Mouse (Mus musculus) liver, embryonic 15.5 days (tissue): ENCODE measurements around the gene Cdk17. TPM values are rescaled to one million over a fixed set of nuclear protein-coding genes. Genes with fewer than 3 reads are reported as not detected.

Source experiments
- ATAC-seq: fragments of 200-750 bp; cut with Nextera tagmentation; 2 replicates; pipeline ENCODE4 v1.8.0; 2017; ENCODE audit warnings: moderate number of reproducible peaks, mild to moderate bottlenecking, moderate library complexity; ENCODE audit not compliant: insufficient read depth
- H3K27ac ChIP-seq: fragments of 300-500 bp; sonication (generic); replicated peaks from 2 replicates; pipeline ENCODE4 v1.5.1; 2015; ENCODE audit warnings: mild to moderate bottlenecking, inconsistent platforms
- H3K27me3 ChIP-seq: fragments of 300-500 bp; sonication (generic); 2 replicates; pipeline ENCODE4 v1.6.1; 2015; ENCODE audit warnings: mild to moderate bottlenecking, inconsistent platforms
- H3K36me3 ChIP-seq: fragments of 300-500 bp; sonication (generic); replicated peaks from 2 replicates; pipeline ENCODE4 v1.6.1; 2015; ENCODE audit warnings: moderate library complexity, mild to moderate bottlenecking, inconsistent platforms
- H3K4me1 ChIP-seq: fragments of 300-500 bp; sonication (generic); replicated peaks from 2 replicates; pipeline ENCODE4 v1.6.1; 2015; ENCODE audit warnings: inconsistent platforms
- H3K4me2 ChIP-seq: fragments of 300-500 bp; sonication (generic); 2 replicates; pipeline ENCODE4 v1.6.1; 2015; ENCODE audit warnings: moderate library complexity, mild to moderate bottlenecking, inconsistent platforms
- H3K4me3 ChIP-seq: fragments of 300-500 bp; sonication (generic); replicated peaks from 2 replicates; pipeline ENCODE4 v1.5.1; 2015; ENCODE audit warnings: mild to moderate bottlenecking, inconsistent platforms
- H3K9ac ChIP-seq: fragments of 300-500 bp; sonication (generic); 2 replicates; pipeline ENCODE4 v1.6.1; 2015; ENCODE audit warnings: moderate library complexity, mild to moderate bottlenecking, inconsistent platforms
- H3K9me3 ChIP-seq: fragments of 300-500 bp; sonication (generic); replicated peaks from 2 replicates; pipeline ENCODE4 v1.6.1; 2016; ENCODE audit warnings: inconsistent platforms
- WGBS: fragments of 180-500 bp; shearing (Covaris S2); methylation state at CpG from one replicate; pipeline ENCODE4 v1.1.7; 2015; ENCODE audit warnings: mixed read lengths; ENCODE audit not compliant: insufficient replicate concordance; 5-methylcytosine and 5-hydroxymethylcytosine counted together
- polyA plus RNA-seq: library from polyadenylated mRNA; unstranded; fragments of >200 nt; fragmentation: Nextera tagmentation; extraction: Ambion mirVana; gene quantifications from 2 replicates; pipeline ENCODE4 v1.2.1, GENCODE M21; 2015

Cdk17 gene
- polyA plus RNA-seq, 1 experiment from 2014 or later: 10.1 TPM

DNA sequence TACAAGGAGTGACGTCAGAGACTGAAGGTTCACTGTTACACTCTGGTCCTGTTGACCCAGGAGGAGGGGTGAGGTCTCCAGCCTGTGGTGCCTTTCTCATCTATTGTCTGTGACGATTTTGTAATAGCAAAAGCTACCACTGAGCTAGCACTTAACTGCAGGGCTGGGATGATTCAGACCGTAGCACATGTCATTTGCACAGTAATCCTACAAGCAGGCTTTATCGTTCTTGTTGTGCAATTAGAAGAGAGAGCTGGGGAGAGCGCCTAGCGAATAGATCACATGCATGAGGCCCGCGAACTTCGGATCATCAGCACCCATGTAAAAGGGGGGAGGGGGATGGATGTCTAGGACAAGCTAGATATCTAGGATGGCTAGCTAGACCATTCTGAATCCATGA is 105.2 kb downstream of the Cdk17 start:
- WGBS: 71% methylated on average over 9 of the region's 9 CpGs

DNA sequence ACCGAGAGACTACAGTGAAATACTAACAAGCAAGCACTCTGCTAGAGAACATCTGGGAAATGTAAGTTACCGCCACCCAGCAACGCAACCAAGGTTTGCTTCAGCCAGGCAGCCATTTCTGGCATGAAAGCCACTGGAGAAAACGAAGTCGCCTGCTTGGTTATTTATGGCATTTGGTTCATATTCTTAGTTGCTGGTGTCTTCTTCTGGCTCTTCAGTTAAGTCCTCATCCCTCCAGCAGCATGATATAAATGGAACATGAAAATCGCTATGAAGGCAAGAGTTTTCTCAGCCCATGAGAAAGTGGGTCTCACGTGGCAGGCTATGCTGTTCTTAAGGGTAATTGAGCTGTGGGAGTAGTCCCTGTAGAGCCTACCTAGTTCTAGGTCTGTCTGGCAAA is 105.8 kb downstream of the Cdk17 start:
- no peak for ATAC-seq
- no peak overlapping the region for H3K9ac ChIP-seq
- H3K27me3 ChIP-seq: no peaks in the 10 kb centered on the region
- H3K27ac ChIP-seq: no peak overlapping the region
- H3K4me2 ChIP-seq: no peak overlapping the region
- no peak overlapping the region for H3K4me3 ChIP-seq
- no peaks in the 10 kb centered on the region for H3K9me3 ChIP-seq
- peaks cover 10% of the 10 kb centered on the region for H3K4me1 ChIP-seq
- no peaks in the 10 kb centered on the region for H3K36me3 ChIP-seq
- 73% methylated on average over 7 of the region's 7 CpGs for WGBS

More for the DNA sequence above, 105.2 kb downstream of the Cdk17 start:
- H3K9me3 ChIP-seq: no peaks in the 10 kb centered on the region
- ATAC-seq: no peak
- no peak overlapping the region for H3K9ac ChIP-seq
- peaks cover 13% of the 10 kb centered on the region for H3K4me1 ChIP-seq
- H3K36me3 ChIP-seq: no peaks in the 10 kb centered on the region
- H3K27ac ChIP-seq: no peak overlapping the region
- no peak overlapping the region for H3K4me2 ChIP-seq
- H3K27me3 ChIP-seq: no peaks in the 10 kb centered on the region
- no peak overlapping the region for H3K4me3 ChIP-seq

DNA sequence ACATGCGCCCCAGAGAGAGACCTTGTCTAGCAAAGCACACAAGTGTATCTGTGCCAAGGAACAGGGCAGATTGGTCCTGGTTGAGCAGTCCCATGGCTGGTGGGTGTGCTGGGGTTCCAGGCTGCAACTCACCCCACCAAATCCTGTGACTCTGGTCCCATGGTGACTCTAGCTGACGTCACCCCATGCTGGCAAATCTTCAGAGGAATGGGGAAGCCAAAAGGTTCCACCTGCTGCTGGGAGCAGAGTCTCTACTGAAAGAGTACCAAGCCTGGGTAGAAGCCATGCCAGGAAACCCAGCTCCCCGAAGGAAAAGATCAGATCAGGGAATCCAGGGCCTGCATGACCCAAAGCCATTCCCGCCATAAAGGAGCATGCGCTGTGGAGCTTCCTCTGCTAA is 106.8 kb downstream of the Cdk17 start:
- H3K27me3 ChIP-seq: no peaks in the 10 kb centered on the region
- 71% methylated on average over 5 of the region's 5 CpGs for WGBS
- H3K9me3 ChIP-seq: no peaks in the 10 kb centered on the region
- no peak overlapping the region for H3K4me2 ChIP-seq
- no peaks in the 10 kb centered on the region for H3K36me3 ChIP-seq
- H3K27ac ChIP-seq: no peak overlapping the region
- H3K9ac ChIP-seq: no peak overlapping the region
- ATAC-seq: no peak
- peaks cover under 1% of the 10 kb centered on the region for H3K4me1 ChIP-seq
- no peak overlapping the region for H3K4me3 ChIP-seq

DNA sequence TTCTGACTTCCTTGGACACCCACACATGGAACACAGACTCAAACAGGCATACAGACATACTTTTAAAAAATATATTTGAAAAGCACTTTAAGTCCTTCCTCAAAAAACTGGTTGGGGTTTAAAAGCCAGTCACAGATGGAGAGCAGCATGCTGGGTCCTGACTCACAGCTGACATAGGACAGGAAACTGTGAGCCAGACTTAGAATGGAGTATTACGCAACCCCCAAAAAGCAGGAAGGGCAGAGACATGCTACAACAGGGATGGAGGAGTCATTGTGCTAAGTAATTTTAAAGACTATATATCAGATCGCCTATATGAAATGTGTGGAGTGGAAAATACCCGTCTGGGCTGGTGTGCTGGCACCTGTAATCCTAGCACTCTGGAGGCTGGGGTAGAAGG is 107.7 kb downstream of the Cdk17 start:
- no peak overlapping the region for H3K9ac ChIP-seq
- no peak for ATAC-seq
- H3K27me3 ChIP-seq: no peaks in the 10 kb centered on the region
- no peaks in the 10 kb centered on the region for H3K4me1 ChIP-seq
- H3K9me3 ChIP-seq: no peaks in the 10 kb centered on the region
- no peak overlapping the region for H3K4me3 ChIP-seq
- 62% methylated on average over 3 of the region's 3 CpGs for WGBS
- no peak overlapping the region for H3K4me2 ChIP-seq
- no peaks in the 10 kb centered on the region for H3K36me3 ChIP-seq
- H3K27ac ChIP-seq: no peak overlapping the region

DNA sequence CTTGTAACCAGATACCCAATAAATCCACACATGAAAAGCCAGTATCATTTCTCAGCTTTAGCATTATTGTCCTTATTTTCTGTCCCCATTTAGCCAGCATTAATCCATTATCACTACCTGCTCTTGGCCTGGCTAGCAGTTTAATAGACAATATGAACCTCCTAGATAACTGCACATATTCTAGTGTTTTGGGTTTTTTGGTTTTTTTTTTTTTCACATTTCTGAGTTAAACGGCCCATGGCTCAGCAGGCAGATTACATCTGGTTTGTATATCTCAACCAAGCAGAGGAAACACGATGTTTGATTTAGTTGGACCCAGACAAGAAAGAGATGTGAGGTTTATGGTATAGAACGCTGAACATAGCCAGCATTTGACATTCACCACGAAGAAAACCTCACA is 109.1 kb downstream of the Cdk17 start:
- no peak overlapping the region for H3K9ac ChIP-seq
- no peak overlapping the region for H3K4me3 ChIP-seq
- H3K36me3 ChIP-seq: no peaks in the 10 kb centered on the region
- H3K27me3 ChIP-seq: no peaks in the 10 kb centered on the region
- H3K27ac ChIP-seq: no peak overlapping the region
- WGBS: 23% methylated on average over 4 of the region's 4 CpGs
- H3K4me1 ChIP-seq: no peaks in the 10 kb centered on the region
- no peak overlapping the region for H3K4me2 ChIP-seq
- no peak for ATAC-seq
- H3K9me3 ChIP-seq: no peaks in the 10 kb centered on the region

DNA sequence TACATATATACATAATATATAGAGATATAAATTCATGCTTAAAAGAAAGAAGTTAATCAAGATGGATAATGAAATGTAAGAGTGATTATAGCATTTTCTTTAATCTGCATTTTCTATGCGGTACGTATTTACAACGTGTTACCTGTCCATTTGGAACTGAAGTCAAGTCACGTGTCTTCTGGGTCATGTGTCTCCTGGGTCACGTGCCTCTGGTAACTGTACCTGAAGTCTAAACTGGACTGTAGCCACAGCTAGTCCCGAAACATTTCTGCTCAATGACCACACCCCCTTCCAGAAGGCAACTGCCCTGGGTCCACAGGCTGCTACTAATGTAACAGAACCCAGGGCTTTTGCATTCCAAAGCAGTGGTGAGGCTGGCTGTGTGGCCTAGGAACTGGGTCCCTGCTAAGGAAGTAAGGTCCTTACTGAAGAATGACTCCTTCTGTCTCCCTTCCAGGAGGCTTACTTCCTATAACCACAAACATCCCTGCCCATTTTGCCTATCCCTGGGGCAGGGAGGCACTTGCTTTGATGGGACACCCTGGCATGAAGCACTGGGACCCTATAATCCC is 110.3 kb downstream of the Cdk17 start:
- Histone ChIP-seq H3K4me3 (no peak overlapping the region), H3K9me3 (no peaks in the 10 kb centered on the region), H3K4me2 (no peak overlapping the region), H3K27me3 (no peaks in the 10 kb centered on the region), H3K9ac (no peak overlapping the region), H3K4me1 (peaks cover under 1% of the 10 kb centered on the region; the same call in 1 of the 2 replicates), H3K27ac (no peak overlapping the region), H3K36me3 (no peaks in the 10 kb centered on the region)
- ATAC-seq: no peak
- 78% methylated on average over 6 of the region's 6 CpGs for WGBS

DNA sequence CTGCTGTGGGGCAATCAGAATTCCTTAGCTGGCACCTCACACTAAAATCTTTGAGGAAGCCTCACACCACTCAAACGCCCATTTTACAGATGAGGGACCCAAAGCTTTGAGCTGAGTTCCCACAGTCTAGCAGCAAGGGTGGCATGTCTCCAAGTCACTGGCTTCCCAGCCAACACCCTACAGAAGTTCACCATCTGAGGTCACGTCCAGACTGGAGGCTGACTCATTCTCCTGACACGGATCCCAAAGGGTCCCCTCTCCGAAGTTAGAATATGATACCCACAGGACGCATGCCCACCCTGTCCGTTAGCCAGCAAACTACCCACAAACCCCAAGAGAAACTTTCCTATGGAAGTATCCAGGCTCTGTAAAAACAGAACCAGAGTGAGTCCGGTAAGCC is 111.2 kb downstream of the Cdk17 start:
- WGBS: 60% methylated on average over 7 of the region's 7 CpGs
- Histone ChIP-seq H3K36me3 (no peaks in the 10 kb centered on the region), H3K27ac (no peak overlapping the region), H3K4me1 (peaks cover 7% of the 10 kb centered on the region; the same call in 1 of the 2 replicates), H3K4me3 (no peak overlapping the region), H3K4me2 (no peak overlapping the region), H3K27me3 (no peaks in the 10 kb centered on the region), H3K9ac (no peak overlapping the region), H3K9me3 (no peaks in the 10 kb centered on the region)
- no peak for ATAC-seq

DNA sequence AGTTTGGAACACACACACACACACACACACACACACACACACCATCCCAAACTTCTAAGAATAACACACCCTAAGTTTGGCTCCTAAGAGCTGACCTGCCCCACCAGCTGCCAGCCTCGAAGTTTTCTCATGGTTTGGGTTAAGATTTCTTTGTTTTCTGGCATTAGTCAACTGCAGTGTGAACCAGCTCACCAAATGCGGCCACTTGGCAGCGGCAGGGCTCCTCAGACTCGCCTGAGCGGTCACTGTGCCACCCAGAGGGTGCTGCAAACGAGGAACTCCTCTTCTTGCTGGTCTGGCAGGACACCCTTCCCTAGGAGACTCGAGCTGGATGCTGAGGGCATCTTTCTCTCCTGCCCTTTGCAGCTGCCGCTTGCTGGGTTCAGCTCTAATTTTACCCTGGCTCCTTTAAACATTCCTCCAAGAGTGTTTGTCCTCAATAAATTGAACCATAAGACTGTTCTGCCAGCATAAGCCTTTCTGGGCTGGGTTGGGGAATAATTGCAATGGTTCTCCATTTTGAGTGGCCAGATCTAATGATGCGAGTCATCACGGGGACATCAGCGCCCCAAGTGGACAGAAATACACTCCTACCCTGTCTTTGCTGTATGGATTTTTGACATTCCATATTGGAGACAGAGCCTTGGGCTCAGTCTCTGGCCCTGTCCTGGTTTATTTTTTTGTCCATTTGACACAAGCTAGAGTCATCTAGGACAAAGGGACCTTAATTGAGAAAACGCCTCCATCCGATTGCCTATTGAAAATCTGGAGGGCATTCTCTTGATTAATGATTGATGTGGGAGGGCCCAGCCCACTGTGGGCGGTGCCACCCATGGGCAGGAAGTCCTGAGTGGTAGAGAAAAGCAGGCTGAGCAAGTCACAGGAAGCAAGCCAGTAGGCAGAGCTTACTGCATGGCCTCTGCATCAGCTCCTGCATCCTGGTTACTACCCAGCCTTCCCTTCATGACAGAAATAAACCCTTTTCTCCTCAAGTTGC is 112.6 kb downstream of the Cdk17 start:
- ATAC-seq: no peak
- Histone ChIP-seq H3K4me1 (peaks cover 7% of the 10 kb centered on the region; the same call in 1 of the 2 replicates), H3K27ac (no peak overlapping the region), H3K36me3 (no peaks in the 10 kb centered on the region), H3K9me3 (no peaks in the 10 kb centered on the region), H3K9ac (no peak overlapping the region), H3K4me3 (no peak overlapping the region), H3K27me3 (no peaks in the 10 kb centered on the region), H3K4me2 (no peak overlapping the region)
- 56% methylated on average over 14 of the region's 14 CpGs for WGBS

DNA sequence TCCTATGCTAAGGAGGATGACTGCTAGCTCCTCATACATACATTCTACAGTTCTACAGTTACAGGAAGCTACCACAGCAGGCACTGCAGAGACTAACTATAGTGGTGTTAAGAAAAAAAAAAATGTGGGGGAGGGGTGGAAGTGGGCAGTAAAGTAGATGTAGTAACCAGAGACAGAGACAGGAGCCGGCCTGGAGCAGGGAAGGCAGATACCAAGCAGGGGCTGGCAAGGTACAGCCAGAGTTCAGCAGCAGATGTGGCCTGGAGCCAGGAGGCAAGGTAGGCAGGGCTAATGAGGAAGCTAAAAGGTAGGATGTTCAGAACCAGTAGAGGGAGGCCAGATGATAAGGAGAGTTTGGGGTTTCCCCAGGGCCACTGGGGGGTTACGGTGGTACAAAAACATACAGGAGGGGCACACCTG is 113.6 kb downstream of the Cdk17 start:
- H3K4me1 ChIP-seq: peaks cover 9% of the 10 kb centered on the region; the same call in 1 of the 2 replicates
- no peak for ATAC-seq
- H3K27me3 ChIP-seq: no peaks in the 10 kb centered on the region
- WGBS: 44% methylated on average over 2 of the region's 2 CpGs
- no peak overlapping the region for H3K4me3 ChIP-seq
- no peak overlapping the region for H3K27ac ChIP-seq
- no peak overlapping the region for H3K9ac ChIP-seq
- H3K36me3 ChIP-seq: no peaks in the 10 kb centered on the region
- no peak overlapping the region for H3K4me2 ChIP-seq
- H3K9me3 ChIP-seq: no peaks in the 10 kb centered on the region

DNA sequence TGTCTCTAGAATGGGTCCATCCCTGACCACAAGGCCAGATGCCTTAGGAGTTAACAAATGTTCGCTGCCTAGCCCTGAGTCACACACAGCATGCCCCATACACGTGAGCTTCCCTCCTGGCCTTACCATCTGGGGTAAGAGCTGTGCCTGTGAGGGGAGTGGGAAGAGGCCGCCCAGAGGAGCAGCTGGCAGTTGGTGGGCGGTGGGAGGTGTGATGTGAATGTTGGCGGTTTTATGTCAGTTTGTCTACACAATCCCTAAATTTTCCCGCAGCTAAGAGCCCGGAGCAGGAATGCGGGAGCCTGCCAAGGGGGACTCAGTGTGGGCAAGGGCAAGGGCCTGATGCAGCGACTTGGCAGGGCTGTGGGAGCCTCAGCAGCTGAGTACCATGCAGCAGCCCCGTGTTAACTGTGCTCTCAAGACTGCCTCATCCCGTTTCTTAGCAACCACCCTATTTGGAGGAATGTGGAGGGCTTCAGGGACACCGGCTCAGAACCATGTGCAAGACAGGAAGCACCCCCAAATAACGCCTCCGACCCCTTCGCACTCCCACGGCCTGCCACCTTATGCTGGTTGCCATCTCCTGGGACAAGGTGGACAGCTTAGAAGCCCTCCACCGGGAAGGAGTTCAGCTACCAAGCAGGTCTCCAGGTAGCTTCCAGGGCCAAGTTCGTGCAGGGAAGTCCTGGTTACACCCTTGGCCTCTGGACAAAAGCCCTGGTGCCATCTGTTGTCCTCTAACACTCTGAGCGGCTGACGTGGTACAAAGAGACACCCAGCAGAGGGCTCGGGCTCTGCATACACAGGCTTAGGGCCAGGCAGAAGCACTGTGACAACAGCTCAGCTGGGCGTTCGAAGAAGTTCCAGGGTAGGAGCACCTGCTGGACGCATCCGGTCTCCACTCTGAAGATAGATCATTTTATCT is 114.8 kb downstream of the Cdk17 start:
- no peak for ATAC-seq
- WGBS: 64% methylated on average over 25 of the region's 25 CpGs
- Histone ChIP-seq H3K4me3 (no peak overlapping the region), H3K27me3 (no peaks in the 10 kb centered on the region), H3K4me2 (no peak overlapping the region), H3K4me1 (peaks cover 9% of the 10 kb centered on the region; the same call in 1 of the 2 replicates), H3K9ac (no peak overlapping the region), H3K36me3 (no peaks in the 10 kb centered on the region), H3K9me3 (no peaks in the 10 kb centered on the region), H3K27ac (no peak overlapping the region)
